Mouse (Mus musculus): ENCODE results near the gene Gm45062. TPM values are rescaled to one million over a fixed set of nuclear protein-coding genes. Genes with fewer than 3 reads are reported as not detected.

Gm45062 gene
- polyA plus RNA-seq, 1 experiment, result not detected

DNA sequence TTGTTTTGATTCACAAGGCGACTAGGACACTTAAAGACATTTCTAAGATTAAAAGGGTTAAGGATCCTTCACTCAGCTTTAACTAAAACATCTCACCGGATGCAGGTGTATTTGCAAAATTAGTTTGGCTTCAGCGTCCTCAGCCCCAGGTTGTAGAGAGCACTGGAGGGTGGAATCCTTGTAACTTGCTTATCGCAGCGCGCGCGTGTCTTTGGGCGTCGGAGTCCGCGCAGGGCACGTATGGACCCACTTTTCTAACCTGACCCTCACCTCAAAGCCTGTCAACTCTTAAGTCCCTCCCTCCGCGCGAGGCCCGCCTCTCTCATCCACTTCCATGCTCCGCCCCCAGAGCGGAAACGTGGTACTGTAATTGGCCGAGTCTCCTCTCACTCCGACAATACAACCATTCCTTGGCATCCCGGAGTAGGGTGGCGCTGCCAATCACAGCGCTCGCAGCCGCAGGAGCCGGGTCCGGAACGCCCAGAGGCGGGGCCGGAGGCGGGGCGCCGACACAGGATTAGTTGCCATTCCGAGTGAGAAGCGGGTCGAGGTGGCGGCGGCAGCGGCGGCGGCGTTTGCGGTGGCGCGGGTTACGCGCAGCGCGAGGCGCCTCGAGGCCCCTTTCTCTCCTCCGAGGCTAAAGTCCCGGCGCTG is 249.8 kb downstream of the Gm45062 start:
- peak overlapping the region; percentile 96 for H3K27ac ChIP-seq (ENCODE audit: insufficient read depth, low read depth, low read length)
- H3K4me1 ChIP-seq (ENCODE audit: control insufficient read depth, insufficient read depth, low read length), result 0 out of 2 replicates have a peak, but pooled peaks cover 2% of the 10 kb centered on the region
- H3K4me3 ChIP-seq (ENCODE audit: insufficient read depth, low read depth, low read length), result peak overlapping the region; percentile 96
- WGBS, result under 1% methylated on average over 56 of the region's 56 CpGs
- TF ChIP-seq CTCF (IDR thresholded peaks at IDR 0.05; ENCODE audit: insufficient read depth, low read depth, low read length) (no peak), POLR2A (IDR thresholded peaks at IDR 0.05; ENCODE audit: insufficient read depth, low read depth, low read length) (peak; percentile 98)

DNA sequence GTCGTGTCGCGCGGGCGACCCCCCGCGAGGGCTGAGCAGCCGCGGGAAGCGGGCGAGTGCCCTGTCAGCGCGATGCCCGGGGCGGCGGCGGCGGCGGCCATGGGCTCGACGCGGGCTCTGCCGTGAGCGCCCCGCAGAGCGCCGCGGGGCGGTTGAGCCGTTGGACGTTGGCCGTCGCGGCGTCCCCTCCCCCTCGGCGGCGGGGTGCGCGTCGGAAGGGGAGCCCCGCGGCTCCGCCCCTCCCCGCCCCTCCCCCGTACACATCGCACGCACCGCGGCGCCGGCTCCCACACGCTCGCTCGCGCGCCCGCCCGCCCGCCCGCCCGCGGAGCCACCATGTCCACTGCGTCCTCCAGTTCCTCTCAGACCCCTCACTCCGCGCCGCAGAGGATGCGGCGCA is 250.3 kb downstream of the Gm45062 start, which contains the start of gene Glcci1:
TSS of gene Glcci1 (plus strand) at position 50 of the 400 bp plus-strand sequence.
- no peak for TF ChIP-seq POLR2A (IDR thresholded peaks at IDR 0.05; ENCODE audit: insufficient read depth, low read depth, low read length)
- Histone ChIP-seq H3K27ac (ENCODE audit: insufficient read depth, low read depth, low read length) (peak within 1 kb of the TSS; percentile 96), H3K4me3 (ENCODE audit: insufficient read depth, low read depth, low read length) (peak within 1 kb of the TSS; percentile 96), H3K4me1 (ENCODE audit: control insufficient read depth, insufficient read depth, low read length) (0 out of 2 replicates have a peak, but pooled peaks cover 2% of the 10 kb centered on the region)
- WGBS, result under 1% methylated on average over 57 of the region's 69 CpGs

DNA sequence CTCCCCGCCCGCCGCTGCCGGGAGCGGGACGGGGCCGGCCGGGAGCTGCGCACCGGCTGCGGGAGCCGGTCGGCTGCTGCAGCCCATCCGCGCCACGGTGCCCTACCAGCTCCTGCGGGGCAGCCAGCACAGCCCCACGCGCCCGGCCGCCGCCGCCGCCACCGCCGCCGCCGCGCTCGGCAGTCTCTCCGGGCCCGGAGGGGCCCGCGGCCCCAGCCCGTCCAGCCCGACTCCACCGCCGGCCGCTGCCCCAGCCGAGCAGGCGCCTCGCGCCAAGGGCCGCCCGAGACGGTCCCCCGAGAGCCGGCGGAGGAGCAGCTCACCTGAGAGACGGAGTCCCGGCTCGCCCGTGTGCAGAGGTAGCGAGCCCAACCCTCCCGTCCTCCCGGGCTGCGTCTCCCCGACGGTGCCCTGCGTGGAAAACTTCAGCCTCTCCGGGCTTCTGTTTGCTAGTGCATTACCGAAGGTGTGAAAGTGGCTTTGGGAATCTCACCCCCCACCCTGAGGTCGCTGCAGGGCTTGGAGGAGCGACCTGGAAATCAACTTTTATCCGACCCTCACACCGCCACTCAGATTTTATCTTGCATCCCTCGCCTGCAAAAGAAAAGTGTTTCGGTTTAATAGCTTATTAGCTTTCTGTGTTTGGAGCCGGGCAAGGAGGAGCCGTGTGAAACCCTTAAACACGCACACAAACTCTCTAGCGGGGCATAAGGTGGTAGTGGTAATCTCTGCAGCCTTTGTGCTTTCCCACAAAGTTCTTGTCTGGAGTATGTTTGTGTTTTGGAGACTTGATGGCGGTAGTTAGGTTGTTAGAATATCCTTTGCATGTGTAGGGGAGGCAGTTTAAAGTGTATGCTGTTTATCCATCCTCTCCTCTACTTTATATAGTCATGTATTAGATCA is 251.0 kb downstream of the Gm45062 start:
- under 1% methylated on average over 72 of the region's 73 CpGs for WGBS
- no peak for TF ChIP-seq CTCF (IDR thresholded peaks at IDR 0.05; ENCODE audit: insufficient read depth, low read depth, low read length)
- no peak for TF ChIP-seq POLR2A (IDR thresholded peaks at IDR 0.05; ENCODE audit: insufficient read depth, low read depth, low read length)
- H3K4me1 ChIP-seq (ENCODE audit: control insufficient read depth, insufficient read depth, low read length), result 0 out of 2 replicates have a peak, but pooled peaks cover 2% of the 10 kb centered on the region

DNA sequence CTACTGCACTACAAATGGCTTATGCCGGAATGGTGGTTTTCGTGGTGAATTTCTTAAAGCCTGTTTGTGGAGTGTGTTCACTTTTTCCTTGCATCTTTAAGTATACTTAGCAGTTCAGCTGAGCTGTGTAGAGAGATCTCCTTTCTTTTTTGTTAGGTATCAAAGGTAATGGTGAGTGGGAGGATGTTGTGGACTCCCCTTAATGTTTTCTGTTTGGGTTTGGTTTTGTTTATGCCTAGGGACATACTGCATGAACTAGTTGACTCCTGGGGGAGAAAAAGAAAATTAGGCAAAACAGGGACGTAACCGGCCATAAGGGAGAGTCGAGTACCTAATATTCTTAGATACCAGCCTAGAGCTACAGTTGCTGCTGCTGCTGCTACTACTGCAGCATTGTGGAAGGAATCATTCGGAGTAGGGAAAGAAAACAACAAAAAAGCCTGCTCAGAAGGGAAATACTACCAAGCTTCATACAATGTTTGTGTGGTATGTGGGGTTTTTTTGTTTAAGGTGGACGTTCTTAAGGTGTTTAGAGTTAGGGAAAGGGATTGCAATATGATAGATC is 251.7 kb downstream of the Gm45062 start:
- TF ChIP-seq CTCF (IDR thresholded peaks at IDR 0.05; ENCODE audit: insufficient read depth, low read depth, low read length) (no peak), POLR2A (IDR thresholded peaks at IDR 0.05; ENCODE audit: insufficient read depth, low read depth, low read length) (no peak)
- 2% methylated on average over 7 of the region's 7 CpGs for WGBS
- H3K4me1 ChIP-seq (ENCODE audit: control insufficient read depth, insufficient read depth, low read length), result 0 out of 2 replicates have a peak, but pooled peaks cover 2% of the 10 kb centered on the region
- no peak overlapping the region for H3K4me3 ChIP-seq (ENCODE audit: insufficient read depth, low read depth, low read length)
- H3K27ac ChIP-seq (ENCODE audit: insufficient read depth, low read depth, low read length), result peak overlapping the region; percentile 51; the same call in 1 of the 2 replicates

More for the DNA sequence above, 251.0 kb downstream of the Gm45062 start:
- peak overlapping the region; percentile 86 for H3K27ac ChIP-seq (ENCODE audit: insufficient read depth, low read depth, low read length)
- peak overlapping the region; percentile 96 for H3K4me3 ChIP-seq (ENCODE audit: insufficient read depth, low read depth, low read length)

DNA sequence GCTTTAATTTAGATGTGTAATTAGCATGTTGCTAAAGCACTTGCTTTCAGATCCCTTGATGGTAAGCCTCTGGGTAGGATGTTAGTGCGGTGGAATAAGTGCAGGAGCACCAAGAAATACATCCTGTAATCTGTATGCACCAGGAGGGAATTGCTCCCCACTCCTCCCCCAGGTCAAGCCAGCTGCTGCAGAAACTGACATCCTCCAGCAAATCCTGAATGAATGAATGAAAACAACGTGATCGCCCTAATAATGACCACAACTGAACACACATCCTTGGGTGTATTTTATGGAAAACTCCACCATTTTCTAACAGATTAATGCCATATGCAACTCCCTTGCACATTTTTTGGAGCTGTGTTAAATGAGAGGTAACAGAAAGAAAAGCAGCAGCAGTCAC is 252.2 kb downstream of the Gm45062 start:
- WGBS, result 15% methylated on average over 3 of the region's 3 CpGs
- Histone ChIP-seq H3K27ac (ENCODE audit: insufficient read depth, low read depth, low read length) (peak overlapping the region; percentile 73; the same call in 1 of the 2 replicates), H3K4me3 (ENCODE audit: insufficient read depth, low read depth, low read length) (peak overlapping the region; percentile 46), H3K4me1 (ENCODE audit: control insufficient read depth, insufficient read depth, low read length) (0 out of 2 replicates have a peak, but pooled peaks cover 2% of the 10 kb centered on the region)
- TF ChIP-seq POLR2A (IDR thresholded peaks at IDR 0.05; ENCODE audit: insufficient read depth, low read depth, low read length), result no peak
- no peak for TF ChIP-seq CTCF (IDR thresholded peaks at IDR 0.05; ENCODE audit: insufficient read depth, low read depth, low read length)

DNA sequence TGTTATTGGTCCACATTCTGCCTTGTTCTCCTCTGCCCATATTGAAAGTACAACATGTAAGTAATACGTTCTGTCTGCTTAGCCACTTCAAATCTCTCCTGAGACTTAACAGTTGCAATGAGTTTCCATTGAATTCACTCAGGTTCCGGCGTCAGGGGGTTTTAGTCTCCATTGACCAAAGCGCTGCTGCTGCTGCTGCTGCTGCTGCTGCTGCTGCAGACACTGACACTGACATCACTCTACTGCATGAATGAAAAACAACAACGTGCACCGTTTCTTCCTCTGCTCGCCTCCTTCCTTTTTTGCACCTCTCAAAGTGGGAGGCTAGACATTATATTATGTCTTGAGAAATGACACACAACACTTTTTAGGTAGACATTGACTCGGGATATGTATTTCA is 253.2 kb downstream of the Gm45062 start:
- TF ChIP-seq CTCF (IDR thresholded peaks at IDR 0.05; ENCODE audit: insufficient read depth, low read depth, low read length), result no peak
- Histone ChIP-seq H3K4me3 (ENCODE audit: insufficient read depth, low read depth, low read length) (peak overlapping the region; percentile 45), H3K27ac (ENCODE audit: insufficient read depth, low read depth, low read length) (peak overlapping the region; percentile 10; the same call in 1 of the 2 replicates), H3K4me1 (ENCODE audit: control insufficient read depth, insufficient read depth, low read length) (0 out of 2 replicates have a peak, but pooled peaks cover 2% of the 10 kb centered on the region)
- 13% methylated on average over 8 of the region's 8 CpGs for WGBS

DNA sequence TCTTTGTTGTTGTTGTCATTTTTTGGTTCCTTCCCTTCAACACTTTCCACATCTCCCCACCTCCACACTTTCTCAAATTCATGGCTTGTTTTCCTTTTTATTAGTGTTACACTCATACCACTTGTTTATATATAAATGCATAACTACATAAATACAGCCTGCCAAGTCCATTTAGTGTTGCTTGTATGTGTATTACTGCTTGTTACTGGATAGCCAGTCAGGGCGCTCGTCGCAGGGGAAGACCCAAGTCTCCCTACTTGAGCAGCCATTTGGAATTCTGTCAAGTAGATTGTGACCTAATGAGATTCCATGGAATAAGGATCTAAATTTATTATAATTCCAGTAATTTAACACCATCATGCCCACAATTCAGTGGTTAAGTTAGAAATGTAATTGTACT is 260.4 kb downstream of the Gm45062 start:
- 85% methylated on average over 3 of the region's 3 CpGs for WGBS
- no peak overlapping the region for H3K27ac ChIP-seq (ENCODE audit: insufficient read depth, low read depth, low read length)
- 0 out of 2 replicates have a peak, but pooled peaks cover 2% of the 10 kb centered on the region for H3K4me1 ChIP-seq (ENCODE audit: control insufficient read depth, insufficient read depth, low read length)
- TF ChIP-seq POLR2A (IDR thresholded peaks at IDR 0.05; ENCODE audit: insufficient read depth, low read depth, low read length), result no peak
- TF ChIP-seq CTCF (IDR thresholded peaks at IDR 0.05; ENCODE audit: insufficient read depth, low read depth, low read length), result no peak
- H3K4me3 ChIP-seq (ENCODE audit: insufficient read depth, low read depth, low read length), result no peak overlapping the region

DNA sequence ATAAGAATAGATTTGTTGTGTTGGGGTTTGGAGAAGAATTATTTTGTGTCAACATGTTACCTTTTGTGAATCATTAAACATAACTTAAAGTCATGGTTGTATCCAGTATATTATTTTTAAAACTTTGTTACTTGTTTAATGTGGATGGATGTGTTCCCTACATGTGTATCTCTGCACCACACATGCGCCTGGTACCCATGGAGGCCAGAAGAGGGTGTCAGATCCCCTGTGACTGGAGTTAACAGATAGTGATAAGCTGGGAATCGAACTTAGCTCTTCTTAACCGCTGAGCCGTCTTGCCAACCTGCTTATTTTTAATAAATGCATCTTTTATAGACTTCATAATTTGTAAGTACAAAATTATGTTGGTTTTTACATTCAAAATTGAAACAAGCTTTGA is 262.0 kb downstream of the Gm45062 start:
- 0 out of 2 replicates have a peak, but pooled peaks cover 2% of the 10 kb centered on the region for H3K4me1 ChIP-seq (ENCODE audit: control insufficient read depth, insufficient read depth, low read length)
- no peak overlapping the region for H3K27ac ChIP-seq (ENCODE audit: insufficient read depth, low read depth, low read length)
- whole genome bisulfite sequencing, result 96% methylated on average over 4 of the region's 4 CpGs
- TF ChIP-seq POLR2A (IDR thresholded peaks at IDR 0.05; ENCODE audit: insufficient read depth, low read depth, low read length), result no peak
- no peak for TF ChIP-seq CTCF (IDR thresholded peaks at IDR 0.05; ENCODE audit: insufficient read depth, low read depth, low read length)
- H3K4me3 ChIP-seq (ENCODE audit: insufficient read depth, low read depth, low read length), result no peak overlapping the region
